Mouse (Mus musculus) frontal cortex, postnatal 36 days (tissue): ENCODE measurements around the gene Polr3c.
"Not testable (repeated sequence)": the region's sequence is repeated elsewhere in the genome, so short reads cannot be mapped to it uniquely, and the experiment has no call there.

Experiments used
- DNase-seq, 2 experiments: peaks; one replicate each; pipeline ENCODE4 v3.0.0; 2022; ENCODE audit warnings: low spot score in 2 of 2

The Polr3c gene

DNA sequence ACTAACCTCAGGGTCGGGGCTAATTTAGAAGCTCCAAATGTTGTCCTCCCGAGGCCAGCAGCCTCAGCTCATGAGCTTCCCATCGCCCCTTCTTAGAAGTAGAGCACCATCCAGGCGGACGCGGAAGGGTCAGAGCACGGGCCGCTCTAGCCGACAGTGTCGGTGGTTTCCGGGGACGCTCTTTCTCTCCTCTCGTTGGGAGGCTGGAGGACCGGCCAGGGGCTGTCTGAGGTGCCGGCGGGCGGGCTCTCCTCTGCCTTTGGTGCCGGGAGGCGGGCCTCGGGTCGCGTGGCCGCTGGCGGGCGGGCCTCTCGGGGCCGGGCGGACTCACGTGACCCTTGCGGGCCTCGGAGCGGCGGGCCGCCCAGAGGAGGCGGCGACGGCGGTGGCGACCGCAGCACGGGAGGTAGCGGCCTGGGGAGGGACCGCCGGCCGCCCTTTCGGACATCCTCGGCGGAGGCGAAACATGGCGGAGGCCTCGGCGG lies at the start of gene Polr3c, which contains the start of gene Rnf115:
Polr3c (minus strand) TSS at position 286 of the 485 bp plus-strand sequence.
Rnf115 (plus strand) TSS at position 322 of the 485 bp plus-strand sequence.
- peak; percentile 95 to 97 for DNase-seq

DNA sequence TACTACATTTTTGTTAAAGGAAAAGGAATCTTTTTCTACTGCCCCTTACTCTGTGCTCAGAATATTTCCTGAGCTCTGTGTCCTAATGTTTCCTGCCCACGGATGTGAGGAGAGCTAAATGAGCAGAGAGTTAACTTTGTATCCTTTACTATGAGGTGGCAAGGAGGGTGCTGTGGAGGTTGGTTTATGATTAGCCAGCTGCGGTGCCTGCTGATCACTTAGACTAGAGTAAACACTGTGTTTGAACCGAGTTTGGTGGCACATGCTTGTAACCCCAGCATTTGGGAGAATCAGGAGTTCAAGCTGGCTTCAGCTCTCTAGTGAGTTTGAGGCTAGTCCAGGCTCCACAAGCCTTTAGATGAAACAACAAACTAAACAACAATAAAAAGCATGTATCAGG lies 49.7 kb upstream of the Polr3c start:
- no peak for DNase-seq

DNA sequence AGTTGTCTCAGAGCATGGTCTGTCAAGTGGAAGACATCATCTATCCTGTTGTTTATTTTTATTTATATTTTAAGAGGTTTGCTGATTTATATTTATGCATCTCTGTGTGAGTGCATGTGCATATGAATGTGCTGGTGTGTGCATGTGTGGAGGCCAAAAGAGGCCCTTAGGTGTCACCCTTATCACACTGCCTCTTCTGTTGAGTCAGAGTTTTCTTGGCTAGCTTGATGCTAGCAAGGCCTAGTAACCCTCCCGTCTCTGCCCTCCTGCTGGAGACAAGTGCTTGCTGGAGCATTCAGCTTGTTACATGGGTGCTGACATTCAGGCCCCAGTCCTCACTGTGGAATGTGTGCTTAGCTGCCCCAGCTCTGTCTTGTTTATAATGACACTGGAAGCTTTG lies 45.5 kb upstream of the Polr3c start:
- no peak for DNase-seq

DNA sequence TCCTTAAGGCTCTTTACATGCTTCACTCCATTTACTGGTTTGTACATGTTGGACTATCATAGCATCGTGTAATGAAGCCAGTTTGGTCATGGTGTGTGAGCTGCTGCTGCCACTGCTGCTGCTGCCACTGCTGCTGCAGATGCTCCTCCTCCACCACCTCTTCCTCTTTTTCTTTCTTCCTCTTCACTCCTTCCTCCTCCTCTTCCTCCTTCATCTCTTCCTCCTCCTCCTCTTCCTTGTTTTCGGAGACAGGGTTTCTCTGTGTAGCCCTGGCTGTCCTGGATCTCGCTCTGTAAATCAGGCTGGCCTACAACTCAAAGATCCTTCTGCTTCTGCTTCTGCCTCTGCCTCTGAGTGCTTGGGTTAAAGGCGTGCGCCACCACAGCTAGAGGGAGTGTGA lies 42.5 kb upstream of the Polr3c start:
- no peak for DNase-seq

DNA sequence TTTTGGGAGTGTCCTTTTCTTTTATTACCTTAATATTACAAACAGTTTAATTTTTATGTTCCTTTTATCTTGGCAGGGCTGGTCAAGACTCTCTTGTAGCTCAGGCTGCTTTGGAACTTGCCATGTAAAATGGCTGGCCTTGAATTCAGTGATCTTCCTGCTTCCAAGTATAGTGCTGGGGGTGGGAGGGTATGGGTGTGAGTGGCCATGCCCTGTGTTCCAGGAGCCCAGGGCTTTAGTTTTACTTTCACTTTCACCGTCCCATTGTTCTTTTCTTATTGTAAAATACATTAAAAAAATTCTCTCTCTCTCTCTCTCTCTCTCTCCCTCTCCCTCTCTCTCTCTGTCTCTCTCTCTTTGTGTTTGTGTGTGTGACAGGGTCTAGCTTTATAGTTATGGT lies 37.1 kb upstream of the Polr3c start:
- DNase-seq: no peak

DNA sequence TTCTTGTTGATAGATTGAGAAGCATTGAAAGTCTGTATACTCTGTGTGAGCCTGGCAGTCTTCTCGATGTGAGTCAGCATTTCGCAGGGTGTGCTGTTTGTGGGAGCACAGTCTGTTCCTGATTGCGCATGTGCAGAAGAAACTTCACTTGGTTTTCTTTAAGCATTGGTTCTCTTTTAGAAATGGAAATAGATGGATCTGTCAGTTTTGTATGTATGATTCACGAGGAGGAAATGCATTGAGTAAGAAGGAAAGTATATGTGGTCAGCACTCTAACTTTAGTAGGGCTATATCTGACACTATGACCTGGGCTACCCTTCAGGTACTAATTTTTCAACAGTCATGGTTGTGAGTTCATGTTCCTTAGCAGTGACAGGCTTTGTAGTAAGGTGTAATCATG lies 32.3 kb upstream of the Polr3c start:
- peak; percentile 39 to 53 for DNase-seq

DNA sequence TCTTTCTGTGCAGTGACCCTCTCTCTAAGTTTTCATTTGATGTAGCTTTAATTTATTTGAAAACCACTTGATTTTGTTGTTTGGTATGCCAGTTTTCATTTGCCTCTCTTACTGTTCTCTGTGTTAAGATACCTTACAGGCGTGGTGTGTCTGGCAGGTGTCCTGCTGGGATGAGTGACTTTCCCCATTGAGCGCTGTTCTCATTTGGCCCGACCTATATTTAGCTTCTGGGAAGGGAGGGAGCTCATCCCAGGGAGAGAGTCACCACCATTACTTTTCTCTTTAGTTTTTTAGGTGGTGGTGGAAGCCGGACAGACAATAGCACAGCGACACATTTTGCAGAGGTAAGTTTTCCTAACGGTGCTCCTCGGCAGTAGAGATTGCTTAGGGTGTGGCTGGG lies 30.3 kb upstream of the Polr3c start:
- DNase-seq: no peak

DNA sequence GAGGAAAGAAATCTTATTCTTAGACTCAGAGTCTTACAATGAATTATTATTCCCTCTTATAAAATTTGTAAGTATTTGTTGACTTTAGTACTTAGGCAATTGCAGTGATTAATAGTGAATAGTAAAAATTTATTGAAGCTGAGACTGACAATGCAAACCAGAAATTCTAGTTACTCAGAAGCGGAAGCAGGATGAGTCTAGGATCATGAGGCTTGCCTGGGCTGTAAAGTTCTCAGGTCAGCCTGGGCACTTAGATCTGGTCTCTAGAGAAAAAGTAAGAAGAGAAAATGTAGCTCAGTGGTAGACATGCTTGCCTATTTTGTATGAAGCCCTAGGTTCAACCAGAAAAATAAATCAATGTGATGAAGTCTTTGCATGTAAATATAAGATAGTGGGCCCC lies 28.5 kb upstream of the Polr3c start:
- no peak for DNase-seq

DNA sequence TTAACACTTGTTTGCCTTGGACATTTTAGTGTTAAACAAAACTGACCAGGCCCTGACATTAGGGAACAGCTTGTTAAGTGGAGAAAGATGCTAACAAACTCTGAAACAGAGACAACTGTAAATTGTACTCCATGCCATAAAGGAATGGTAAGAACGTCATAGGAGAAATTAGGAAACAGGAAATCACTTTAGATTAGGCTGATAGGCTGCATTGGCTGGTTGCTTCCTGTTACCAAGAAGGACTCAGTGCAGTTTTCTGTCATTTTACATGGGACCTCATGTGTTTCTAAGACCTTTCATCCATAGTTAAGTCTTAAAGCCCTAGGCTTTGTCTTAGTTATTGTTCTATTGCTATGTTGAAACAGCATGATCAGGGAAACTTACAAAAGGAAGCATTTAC lies 19.4 kb upstream of the Polr3c start:
- no peak for DNase-seq

DNA sequence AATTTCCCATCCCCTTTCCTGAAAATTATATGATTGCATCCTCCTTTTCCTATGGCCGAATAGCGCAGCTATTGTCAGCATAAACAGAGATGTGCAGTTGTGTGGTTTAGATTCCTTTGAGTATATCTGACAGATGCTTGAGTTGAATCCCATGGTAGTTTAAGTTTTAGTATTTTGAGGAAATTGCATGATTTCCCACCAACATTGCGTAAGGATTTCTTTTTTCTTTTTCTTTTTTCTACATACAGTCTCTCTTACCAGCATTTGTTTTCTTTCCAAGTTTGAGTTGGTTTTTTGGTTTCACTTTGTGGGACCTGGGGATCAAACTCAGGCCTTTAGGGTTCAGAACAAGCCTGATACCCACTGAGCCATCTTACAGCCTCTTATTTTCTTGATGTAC lies 16.9 kb upstream of the Polr3c start:
- no peak for DNase-seq

DNA sequence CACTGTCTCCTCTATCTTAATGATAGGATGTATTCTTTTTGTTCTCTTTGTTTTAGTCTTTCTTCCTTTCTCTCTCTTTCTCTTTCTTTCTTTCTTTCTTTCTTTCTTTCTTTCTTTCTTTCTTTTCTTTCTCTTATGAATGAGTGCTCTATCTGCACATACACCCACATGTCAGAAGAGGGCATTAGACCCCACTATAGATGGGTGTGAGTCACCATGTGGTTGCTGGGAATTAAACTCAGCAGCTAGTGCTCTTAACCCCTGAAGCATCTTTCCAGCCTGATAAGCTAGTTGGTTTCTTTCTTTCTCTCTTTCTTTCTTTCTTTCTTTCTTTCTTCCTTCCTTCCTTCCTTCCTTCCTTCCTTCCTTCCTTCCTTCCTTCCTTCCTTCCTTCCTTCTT lies 12.9 kb upstream of the Polr3c start:
- not testable (repeated sequence) for DNase-seq

DNA sequence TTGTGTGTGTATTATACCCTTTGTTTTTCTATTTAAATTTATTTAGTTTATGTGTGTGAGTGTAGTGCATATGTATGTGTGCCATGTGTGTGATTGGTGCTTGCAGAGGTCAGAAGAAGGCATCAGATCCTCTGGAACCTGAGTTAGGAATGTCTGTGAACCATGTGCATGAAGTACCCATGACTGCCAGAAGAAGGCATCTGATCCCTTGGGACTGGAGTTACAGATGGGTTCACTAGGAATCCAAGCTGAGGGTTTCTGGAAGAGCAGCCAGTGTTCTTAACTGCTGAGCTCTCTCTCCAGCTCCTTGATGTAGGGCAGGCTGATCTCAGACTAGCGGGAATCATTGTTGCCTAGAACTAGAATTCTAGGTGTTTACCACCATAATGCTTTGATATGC lies 10.6 kb upstream of the Polr3c start:
- DNase-seq: no peak

DNA sequence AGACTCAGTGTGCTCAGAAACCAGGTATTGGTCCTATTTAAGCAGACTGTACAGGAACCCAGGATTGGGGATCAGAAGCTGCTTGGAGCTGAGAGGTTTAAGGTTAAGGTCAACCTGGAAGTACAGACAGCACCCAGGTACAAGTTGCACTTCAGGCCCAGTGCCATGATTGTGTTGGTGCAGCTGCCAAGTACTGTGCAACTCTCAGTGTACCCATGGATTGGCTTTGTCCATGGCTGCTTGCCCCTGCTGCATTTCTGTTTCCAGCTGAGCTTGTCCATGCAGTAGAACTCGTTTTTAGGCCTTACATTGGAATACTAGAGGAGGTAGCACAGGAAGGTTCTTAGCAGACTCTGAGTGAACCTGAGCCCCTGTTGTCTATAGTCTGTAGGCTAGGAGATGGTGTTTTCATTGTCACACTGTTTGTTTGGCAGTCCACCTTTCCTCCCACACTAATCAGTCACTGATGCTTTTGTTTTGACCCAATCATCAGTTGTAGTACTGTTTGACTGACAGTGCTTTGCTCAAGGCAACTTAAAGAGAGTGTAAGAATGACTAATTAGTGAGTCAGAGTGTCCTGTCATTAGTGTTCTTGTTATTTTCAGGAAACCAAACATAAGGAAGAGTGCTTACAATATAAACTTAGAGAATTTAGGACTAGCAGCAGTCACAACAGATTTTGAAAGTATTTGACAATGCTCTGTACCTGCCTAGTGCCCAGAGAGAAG lies 9.7 kb upstream of the Polr3c start:
- no peak for DNase-seq

DNA sequence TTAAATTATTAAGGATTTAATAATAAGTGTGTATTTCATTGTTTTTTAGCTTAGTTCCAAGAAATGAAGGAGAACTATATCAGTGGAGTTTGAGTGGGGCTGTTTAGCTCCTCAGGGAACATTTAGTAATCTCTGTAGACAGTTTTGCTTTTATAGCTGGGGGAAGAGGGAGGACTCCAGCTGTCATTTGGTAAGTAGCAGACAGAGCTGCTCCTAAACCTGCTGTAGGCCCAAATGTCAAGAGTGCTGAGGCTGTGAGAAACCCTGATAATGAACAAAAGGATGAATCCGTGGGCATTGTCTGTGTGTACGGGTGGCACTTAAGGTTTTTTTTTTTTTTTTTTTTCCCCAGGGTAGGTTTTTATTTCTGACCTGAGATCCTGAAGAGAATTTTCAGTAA lies 7.8 kb upstream of the Polr3c start:
- no peak for DNase-seq

DNA sequence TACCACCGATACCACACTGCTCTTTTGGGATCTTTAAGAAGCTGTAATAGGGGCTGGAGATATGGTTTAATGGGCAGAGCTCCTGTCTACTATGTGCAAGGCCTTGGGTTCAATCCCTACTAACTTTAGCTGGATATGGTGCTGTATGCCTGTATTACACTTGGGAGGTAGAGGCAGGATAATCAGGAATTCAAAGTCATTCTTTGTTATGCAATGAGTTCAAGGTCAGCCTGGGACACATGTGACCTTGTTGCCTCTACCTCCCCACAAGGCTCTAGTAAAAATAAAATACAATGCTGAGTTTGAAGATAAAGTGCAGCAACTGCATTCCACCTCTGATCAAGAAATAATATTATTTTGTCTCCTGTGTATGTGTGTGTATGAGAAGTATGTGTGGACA lies 6.6 kb upstream of the Polr3c start:
- no peak for DNase-seq

DNA sequence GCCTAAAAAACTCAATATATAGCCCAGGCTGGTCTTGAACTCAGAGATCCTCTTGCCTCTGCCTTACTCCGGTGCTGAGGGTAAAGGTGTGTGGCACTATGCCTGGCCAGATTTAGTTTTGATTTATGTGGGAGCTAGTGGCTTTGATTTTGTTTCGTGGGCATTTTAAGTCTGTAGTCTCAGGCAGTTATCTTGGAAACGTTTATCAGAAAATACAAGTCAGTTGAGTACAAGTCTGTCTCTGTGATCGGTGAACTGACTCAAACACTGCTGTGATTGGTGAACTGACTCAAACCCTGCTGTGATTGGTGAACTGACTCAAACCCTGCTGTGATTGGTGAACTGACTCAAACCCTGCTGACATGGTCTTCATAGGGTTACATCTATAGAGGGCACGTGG lies 3.4 kb upstream of the Polr3c start:
- DNase-seq: no peak

DNA sequence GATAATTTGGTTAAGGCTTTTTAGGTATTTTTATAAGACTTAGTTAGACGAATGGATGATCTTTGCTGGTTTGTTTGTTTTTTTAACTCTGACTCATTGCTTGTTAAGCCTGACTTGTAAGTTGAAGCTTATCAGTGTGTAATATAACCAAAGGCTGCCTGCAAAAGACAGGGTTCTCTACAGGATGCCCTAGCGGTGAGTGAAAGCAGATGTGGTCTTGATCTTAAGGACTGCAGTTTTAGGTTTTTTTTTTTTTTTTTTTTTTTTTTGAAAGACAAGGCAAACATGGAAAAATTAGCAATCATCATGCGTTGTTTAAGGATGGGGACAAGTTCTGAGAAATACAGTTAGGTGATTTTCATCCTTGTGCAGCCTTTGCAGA lies 2.0 kb upstream of the Polr3c start:
- DNase-seq: no peak

DNA sequence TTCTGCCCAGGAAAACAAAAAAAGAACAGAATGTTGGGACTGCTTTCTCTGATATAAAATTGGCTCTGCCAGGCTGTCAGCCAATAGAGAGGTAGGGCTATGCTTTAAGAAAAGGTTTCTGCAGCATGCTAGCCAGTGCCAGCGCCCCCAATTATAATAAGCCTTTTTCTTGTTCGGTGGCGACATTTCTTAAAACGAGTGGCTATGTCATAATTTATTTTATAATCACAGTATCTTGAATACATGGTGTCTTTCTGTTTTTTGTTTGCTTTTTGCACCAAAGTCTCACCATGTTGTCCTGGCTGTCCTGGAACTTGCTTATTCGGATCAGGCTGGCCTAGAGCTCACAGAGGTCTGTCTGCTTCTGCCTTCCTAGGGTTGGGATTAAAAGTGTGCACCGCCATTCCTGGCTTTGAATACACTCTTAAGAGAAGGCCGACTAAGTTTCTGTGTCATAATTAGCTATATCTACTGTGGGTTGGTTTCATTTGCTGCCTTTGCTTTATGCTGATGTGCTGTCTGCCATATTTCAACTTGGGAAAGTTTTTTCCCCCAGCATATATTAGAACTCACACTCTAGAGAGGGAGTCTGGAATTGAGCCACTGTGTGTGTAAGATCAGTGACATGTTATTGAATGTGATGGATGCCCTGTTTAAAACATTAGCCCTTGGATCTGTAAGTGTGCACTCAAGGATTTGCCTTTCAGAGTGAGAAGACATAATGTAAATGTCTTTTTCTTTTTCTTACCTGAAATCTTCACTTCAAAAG lies 1.4 kb upstream of the Polr3c start:
- peak in 1 of 2 experiments; percentile 34 for DNase-seq

DNA sequence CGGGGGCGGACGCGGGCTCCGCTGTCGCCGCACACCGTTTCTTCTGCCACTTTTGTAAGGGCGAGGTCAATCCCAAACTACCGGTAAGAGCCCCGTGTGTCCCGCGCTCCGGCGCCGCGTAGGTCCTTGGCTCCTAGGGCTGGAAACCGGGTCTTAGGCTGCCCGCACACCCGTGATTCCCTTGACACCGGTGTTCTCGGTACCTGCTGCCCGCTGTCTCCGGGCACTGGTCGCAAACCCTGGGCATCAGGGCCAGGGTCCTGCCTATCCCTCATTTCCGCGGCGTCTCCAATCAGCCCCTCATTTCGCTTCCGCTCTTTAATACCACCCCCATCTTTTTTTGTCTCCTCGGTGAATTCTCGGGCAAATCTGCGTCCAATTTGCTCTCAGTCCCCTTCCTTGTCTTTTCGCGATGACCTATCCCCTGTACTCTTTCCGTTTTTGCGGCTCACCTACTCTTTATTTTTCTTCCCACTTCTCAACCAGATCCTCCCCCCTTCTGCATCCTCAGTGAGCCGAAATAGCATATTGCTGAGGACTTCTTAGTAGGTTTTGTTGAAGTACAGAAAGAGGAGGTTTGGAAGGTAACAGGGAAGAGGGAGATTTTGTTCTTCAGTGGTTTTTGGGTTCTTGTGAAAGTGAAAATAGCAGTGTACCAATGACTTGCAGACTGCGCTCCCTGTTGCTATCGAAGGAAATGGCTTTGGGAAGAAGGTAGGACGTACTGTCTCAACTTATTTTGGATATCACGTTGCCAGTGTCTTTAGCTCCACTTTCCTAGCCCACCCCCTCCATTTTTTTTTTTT lies 603 bp upstream of the Polr3c start:
- DNase-seq: peak in 1 of 2 experiments; percentile 35

DNA sequence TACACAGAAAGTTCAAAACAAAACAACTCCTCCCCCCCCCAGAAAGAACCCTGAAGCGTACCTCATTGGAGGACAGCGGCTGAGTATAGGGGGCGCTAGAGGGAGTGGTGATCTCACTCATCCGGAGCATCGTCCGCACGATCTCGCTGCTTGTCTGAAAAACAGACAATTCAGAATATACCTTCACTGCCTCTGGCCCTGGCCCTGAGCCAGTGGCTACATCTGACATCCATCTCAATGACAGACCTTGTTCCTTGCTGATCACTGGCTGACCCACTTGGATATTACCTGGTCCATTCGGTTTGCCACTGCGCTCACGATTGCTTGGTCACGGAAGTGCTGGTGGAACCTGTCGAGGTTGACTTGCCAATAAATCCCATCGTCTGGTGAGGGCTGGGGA lies 8.3 kb downstream of the Polr3c start:
- DNase-seq: no peak

DNA sequence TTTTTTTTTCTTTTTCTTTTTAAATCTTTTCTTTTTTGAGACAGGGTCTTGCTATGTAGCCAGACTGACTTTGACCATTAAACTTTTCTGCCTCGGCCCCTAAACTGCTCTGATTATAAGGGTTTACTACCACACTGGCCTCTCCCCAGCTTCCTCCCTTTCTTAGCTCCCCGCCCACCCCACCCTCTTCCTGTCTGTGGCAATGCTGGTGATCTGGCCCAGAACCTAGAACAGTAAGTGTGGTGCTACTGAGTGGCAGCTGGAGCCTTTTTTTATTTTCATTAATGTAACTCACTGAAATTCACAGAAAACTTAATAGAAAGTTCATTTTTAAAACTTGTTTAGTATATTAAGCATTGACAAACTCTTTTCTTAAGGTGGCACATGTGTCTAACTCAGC lies 11.6 kb downstream of the Polr3c start:
- DNase-seq: no peak

DNA sequence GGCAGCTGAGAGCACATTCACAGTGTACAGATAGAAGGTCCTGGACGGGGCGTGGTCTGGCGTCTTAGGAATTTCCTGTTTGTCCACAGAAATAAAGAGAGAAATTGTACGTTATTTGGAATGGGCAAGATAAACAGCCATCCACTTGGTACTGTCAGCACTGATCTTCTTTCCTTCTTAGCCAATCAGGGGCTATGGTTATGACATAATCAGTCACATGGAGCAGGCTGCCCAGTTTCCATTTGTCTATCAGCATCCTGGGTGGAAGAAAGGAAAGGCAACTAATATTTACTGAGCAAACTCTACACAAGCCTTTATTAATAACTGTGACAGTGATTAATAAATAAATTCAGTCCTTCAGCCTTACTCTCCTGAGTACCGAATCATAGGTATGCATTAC lies 13.1 kb downstream of the Polr3c start:
- no peak for DNase-seq
